Mouse (Mus musculus): ENCODE results near the gene Tmem43. TPM values are rescaled to one million over a fixed set of nuclear protein-coding genes. Genes with fewer than 3 reads are reported as not detected.
"Not testable (repeated sequence)": the region's sequence is repeated elsewhere in the genome, so short reads cannot be mapped to it uniquely, and the experiment has no call there.

Gene Tmem43
- 10 to 100 TPM; 25.2 to 31.1 TPM for total RNA-seq (2021)
- long read RNA-seq, experiment 1, transcript Tmem43-201 (12 exons, 2,903 nt), result major isoform, 14 of 28 reads
- long read RNA-seq, experiment 1, partial matches to known transcripts, result 14 of 28 reads
- long read RNA-seq, experiment 1, other reads (novel, unspliced or antisense), result 0 of 28 reads
- long read RNA-seq, experiment 2, transcript Tmem43-201 (12 exons, 2,903 nt), result major isoform, 10 of 18 reads
- long read RNA-seq, experiment 2, partial matches to known transcripts, result 2 of 18 reads
- long read RNA-seq, experiment 2, other reads (novel, unspliced or antisense), result 6 of 18 reads

DNA sequence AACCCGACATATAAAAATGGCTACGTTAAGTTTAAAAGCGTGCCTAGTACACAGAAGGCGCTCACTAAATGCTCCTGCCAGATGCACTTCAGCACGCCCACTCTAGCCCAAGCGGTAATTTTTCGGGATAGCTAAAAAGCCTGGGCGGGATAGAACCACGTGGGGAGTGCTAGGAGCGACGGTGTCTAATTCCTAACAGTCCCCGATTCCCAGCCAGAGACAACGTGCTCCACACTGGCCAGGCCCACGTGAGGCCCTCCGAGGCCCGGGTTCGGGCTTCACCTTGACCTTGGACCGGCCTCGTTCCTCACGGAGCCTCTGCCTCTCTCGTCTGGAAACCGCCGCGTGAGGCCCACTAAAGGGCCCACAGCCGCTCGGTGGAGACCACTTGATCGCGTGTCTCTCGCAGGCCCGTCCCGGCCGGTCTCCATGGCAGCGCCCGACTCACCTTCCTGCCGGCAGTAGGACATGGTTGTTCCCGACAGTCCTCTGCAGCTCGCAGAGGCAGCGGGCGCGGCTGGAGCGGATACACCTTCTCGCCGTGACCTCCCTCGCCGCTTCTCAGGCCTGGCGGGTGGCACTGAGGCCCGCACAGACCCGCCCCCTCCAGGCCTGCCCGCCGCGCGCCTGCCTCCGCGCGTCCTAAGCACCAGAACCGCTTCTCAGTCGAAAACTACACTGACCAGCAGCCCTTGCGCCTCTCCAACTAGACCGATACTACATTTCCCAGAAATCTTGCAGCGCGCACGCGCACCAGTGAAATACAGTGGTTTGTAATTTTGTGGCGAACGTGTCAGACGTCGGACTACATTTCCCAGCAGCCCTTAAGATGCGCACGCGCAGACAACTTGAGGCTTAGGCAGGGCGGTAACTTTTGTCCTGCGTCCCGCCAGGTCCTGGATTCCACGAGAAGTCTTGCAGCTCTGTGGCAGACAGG lies at the start of gene Tmem43, which contains the start of gene Chchd4:
Tmem43 (plus strand) TSS at position 836 of the 937 bp plus-strand sequence.
Chchd4 (minus strand) TSS at position 679 of the 937 bp plus-strand sequence.
- peak; percentile 98 to 99 for DNase-seq
- intact Hi-C loops (cut with DNase I), result loop anchor here (2.0 kb wide), 1 partner anchor 36 kb away; no protein-coding TSS in a partner anchor

DNA sequence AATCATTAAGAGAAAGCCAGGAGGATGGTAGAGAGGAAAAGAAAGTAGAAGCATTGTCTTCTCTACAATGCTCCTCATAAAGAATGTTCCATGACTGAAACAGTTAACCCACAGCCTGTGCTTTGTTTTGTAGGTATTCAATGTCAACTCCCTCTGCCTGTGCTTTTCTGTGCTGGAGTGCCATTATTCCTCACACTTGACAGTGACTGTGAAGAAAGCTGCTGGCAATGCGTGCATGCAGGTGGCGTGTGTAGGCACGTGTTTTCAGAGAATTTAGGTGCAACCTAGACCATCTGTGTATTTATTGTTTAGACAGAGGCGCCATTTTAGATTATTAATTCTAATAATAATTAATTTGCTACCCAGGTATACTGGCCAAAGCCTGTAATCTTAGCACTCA lies 49.4 kb upstream of the Tmem43 start:
- DNase-seq, result no peak
- intact Hi-C loops (cut with DNase I), result no loop called here

DNA sequence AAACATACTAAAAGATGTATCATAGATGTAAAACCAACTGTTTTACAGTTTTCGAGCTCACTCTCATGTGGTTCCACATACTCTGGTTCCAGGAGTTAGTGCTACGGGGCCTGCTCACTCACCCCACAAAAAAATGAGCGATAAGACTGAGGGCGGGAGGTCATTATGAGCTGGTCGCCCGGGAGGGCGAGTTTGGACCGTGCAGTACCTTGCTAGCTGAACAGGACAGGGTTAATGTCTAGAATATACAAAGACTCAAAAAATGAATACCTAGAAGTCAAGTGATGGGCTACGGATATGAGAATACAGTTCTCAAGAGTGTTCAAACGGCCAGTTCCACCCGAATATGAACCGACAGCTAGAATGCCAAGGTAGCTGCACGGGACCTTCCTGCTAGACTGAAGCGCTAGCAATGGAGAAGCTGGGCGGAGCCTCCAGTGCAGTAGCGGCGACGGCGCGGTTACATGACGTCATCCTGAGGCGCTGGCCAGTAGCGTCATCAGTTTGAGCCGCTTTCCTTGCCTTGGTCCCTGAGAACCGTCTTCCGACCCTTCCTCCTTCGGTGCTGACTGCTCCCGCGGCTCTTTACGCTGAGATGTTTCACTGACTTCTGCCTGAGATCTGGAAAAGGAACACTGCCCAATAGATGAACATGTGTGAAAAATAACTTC lies 32.9 kb upstream of the Tmem43 start:
- DNase-seq, result peak; percentile 88 to 95
- intact Hi-C loops (cut with DNase I), result no loop called here

DNA sequence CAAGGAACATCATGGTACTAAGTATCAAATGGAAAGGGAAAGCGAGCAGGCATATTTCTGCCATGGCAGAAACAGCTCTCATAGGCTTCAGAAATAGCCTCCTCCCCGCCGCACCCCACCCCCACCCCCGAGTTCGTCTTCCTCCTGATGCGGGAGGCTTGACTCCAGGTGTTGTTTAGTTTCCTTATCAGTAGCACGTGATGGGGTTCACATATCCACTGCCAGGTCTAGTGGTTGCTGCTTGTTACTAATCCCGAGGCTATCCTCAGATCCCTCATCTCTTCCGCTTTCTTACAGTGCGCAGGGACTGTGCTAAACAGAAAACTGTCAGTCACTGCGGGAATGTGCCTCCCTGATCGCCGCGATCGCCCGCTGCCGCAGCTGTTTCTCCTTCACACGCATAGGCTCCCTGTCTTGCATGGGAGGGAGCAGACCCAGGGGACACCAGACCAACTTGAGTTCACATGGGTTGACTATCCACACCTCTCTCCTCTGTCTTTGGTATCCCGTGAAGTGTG lies 32.3 kb upstream of the Tmem43 start:
- DNase-seq, result no peak
- intact Hi-C loops (cut with DNase I), result no loop called here

DNA sequence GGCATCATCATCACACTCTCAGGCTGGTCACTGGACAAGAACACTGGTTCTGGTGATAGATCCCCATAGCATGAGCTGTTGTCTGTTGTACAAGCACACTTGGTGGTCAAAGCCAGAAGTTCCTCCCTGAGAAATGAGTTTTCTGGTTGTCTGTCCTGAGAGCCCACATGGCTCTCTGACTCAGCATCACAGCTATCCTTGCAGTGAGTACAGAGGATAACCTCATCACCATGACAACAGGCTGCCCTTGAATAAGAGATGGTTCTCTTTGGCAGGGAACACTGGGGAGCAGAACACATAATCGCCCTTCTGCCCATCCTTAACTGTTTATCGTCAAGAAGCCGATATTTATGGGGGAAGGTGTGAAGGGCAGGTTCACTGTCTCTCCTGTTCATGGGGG lies 28.2 kb upstream of the Tmem43 start:
- intact Hi-C loops (cut with DNase I), result no loop called here
- no peak for DNase-seq

DNA sequence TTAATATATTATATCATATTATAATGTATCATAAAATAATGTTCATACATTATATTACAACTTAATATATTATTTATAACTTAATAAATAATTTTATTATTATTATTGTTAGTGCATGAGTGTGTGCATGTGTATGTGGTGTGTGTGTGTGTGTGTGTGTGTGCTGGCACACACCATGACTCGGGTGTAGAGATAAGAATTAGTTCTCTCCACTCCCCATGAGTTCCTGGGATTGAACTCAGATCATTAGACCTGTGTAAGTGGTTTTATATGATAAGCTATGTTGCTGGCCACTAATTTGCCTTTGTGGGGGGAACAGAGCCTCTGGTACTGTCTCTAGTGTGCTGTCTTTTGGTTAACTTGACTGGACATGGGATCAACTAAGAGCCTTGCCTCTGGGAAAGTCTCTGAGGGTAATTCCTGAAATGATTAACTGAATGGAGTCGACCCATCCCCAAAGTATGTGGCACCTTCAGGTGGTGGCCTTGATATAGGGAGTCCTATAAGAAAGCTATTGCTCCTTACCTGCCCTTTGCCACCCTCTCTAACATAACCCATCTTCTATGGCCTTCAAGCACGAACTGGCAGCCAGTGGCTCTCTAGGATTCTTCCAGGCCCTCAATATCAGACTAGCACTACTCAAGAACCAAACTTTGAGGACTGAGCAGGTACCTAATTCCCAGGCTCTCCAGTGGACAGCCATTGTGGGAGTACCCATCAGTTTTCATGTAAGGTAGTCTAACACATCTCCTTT lies 23.9 kb upstream of the Tmem43 start:
- no peak for DNase-seq
- intact Hi-C loops (cut with DNase I), result no loop called here

DNA sequence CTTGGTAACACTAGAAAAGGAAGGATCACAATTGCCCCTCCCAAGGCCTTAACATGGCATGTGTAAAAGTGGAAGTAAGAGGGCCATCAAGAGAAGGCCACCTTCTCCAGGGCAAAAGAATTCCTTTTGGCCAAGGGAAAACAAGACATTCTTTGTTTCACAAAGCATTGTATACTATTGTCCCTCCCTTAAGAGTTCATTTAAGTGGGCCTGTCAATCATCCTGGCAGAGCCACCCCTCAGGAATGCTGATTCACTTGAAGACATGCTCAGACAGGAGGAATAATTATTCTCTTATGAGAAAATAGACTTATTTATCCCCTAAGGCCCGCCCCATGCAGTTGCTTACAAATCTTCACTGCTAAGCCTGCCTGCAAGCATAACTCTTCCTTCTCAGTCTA lies 21.4 kb upstream of the Tmem43 start:
- intact Hi-C loops (cut with DNase I), result no loop called here

DNA sequence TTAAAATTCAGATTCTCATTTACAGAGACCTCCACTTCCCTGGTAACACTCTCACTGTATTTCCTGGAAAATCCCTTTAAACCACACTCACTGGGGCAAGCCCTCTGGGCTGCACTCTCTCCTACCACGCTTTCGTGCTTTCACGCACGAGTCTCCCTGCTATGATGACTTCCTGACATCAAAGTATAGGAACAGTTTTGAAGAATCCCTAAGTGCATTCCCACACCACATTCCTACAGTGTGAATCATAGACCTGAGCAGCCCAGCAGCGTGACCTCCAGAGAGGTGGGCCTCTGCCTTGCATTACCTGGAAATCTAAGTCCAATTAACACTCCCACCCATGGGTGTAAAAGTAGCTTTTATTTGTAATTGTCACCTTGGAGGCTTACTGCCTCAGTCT lies 19.0 kb upstream of the Tmem43 start:
- no peak for DNase-seq
- intact Hi-C loops (cut with DNase I), result no loop called here

More for the DNA sequence above, 21.4 kb upstream of the Tmem43 start:
- DNase-seq, result no peak

DNA sequence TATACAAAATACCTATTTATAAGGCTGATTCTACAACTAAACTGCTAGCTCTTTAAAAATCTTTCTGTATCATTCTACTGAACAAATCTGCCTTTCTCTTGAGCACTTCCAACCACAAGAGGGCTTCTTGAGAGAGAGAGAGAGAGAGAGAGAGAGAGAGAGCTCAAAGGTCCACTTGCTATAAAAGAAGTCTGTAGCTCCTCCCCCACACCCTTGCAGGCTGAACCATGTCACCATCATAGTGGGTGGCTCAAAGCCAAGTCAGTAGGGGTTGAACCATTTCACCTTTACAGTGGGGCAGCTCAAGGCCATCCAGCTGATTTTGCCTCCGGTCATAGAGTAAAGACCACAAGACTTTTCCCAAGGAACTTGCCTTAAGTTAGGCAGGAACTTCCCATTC lies 14.0 kb upstream of the Tmem43 start:
- no peak for DNase-seq
- intact Hi-C loops (cut with DNase I), result no loop called here

DNA sequence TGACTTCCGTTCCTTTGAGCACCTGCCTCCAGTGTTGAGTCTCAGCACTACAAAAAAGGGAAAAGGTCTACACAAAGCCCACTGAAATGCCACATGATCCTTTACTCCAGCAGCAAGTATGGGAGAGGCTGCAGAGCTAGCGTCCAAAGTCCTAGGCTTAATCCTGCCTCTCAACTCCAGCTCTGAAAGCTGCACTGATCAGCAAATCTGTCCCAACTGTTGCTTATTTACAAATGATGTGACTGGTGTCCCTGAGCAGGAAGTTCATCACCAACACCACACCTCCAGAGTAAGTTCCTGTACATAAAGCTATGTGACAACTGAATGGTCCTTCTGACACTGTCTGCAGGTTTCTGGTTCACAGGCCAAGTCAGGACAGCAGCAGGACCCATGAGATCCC lies 7.7 kb upstream of the Tmem43 start:
- intact Hi-C loops (cut with DNase I), result no loop called here
- no peak for DNase-seq

DNA sequence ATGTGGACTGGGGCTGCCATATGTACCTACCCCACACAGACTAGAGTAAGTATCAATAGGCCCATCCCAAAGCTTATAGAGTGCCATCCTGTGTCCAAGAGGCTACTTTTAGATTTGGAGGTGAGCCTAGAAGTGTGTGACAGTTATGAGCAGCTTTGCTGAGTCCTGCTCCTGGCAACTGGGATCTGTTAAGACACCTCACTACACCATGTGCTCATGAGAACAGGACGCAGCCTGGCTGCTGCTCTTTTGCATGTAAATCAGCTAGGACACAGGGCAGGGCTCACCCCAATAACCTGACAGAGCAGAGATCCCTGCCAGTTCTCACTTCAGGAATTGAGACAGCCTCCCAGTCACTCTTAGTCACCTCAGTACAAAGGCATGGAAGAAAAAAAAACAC lies 6.4 kb upstream of the Tmem43 start:
- DNase-seq, result no peak
- intact Hi-C loops (cut with DNase I), result no loop called here

DNA sequence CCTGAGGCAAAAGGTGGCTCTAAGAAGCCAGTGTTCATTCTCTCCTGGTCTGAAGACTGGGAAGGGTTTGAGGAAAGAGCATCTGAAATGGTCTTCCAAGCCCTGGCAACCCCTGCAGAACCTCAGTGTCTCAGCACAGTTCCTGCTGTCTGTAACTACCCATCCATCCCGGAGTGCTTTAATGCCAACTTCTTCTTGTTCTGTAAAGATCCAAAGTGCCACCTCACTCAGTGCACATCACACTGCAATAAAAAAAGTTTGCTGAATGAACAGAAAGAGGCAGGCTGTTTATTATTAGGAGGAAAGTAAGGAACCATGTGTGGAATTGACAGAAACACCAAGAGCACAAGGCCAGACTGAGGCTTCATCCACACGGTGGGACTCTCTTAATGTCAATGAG lies 2.8 kb upstream of the Tmem43 start:
- intact Hi-C loops (cut with DNase I), result no loop called here
- DNase-seq, result no peak

DNA sequence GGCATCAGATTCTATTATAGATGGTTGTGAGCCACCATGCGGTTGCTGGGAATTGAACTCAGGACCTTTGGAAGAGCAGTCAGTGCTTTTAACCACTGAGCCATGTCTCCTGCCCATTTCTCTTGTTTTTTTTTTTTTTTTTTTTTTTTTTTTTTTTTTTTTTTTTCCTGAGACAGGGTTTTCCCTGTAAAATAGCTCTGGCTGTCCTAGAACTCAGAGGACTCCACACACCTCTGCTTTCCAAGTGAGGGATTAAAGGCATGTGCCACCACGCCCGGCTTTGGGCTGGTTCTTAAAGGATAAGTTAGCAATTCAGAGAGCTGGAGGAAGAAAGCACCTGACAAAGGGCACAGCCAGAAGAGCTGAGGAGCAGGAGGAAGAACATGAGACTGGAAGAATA lies 2.1 kb upstream of the Tmem43 start:
- DNase-seq; intact Hi-C loops (cut with DNase I): not testable (repeated sequence)

DNA sequence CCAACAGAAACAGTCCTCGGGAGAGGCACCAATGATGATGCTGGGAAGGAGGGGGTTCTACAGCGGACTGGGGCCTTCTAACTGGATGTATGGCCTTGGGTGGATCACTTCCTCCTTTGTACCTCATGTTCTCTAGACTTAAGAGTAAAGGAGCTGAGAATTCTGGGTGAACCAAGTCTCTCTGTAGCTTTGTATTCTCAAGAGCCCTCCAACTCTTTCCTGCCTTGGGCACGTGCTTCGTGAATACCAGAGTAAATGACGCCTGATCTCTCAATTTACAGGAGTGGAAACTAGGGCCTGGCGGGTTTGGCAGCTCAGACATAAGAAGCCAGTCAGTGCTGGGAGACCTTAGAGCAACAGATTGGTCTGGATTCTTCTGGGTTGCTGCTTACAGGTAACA lies 1.2 kb upstream of the Tmem43 start:
- intact Hi-C loops (cut with DNase I), result loop anchor here (2.0 kb wide), 1 partner anchor 36 kb away; no protein-coding TSS in a partner anchor
- no peak for DNase-seq

DNA sequence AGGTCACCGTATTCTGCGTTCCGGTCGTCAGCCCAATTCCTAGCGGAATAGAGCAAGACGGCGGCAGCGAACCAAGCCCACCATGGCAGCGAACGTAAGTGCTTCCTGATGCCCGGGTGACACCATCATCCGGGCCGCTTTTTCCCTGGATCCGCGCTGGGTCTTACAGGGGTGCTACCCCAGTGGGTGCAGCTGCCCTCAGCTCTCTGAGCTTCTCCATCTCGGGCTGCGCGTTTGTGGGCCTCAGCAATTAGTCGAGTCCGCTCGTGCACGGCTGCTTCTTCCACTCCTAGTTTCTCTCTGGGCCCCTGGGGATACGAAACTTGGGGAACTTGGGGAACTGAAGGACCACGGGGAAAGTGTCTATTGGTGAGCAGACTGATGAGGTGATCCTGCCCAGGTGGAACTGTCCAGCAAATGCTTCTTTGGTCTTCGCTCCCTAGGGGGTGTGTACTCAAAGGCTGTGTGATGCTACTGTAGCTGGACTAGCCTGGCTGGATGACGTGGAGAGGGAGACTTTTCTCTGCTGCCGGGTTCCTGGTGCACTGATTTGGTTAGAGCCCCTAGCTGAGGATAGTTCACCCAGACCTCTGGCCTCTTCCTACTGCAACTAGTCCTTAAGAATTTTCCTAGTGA lies 420 bp downstream of the Tmem43 start:
- intact Hi-C loops (cut with DNase I), result loop anchor here (2.0 kb wide), 1 partner anchor 35 kb away; no protein-coding TSS in a partner anchor
- DNase-seq, result no peak

DNA sequence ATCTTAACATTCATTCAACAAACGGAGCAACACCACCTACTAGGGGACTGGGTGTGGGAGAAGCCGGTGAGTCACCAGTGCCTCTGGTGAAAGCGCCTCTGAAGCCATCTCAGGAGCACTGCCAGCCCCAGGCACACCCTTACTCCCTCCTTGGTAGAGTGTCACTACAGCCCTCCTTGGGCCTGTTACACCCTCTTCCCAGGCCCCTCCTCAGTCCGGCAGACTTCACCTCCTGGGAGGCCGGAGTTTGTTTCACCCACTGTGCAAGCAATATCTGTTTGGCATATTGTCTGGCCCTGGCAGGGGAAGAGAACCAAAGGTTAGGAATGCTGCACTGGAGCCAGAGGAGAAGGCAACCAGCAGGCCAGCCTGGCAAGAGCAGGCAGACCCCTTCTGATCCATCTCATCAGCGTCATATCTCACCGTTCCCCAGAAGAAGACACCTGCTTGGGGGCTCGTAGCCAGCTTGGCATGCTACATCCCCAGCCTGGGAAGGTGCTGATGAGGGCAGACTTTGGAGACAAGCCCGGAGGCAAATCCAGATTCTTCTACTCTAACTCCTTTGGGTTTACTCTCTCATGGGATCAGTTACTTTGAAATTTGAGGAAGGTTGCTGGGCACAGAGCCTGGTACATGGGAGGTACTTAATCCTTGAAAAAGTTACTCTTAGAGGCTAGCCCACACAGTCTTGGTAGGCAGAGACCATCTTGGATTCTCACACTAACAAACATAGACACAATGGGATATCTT lies 1.1 kb downstream of the Tmem43 start:
- intact Hi-C loops (cut with DNase I), result no loop called here
- DNase-seq, result peak in 1 of 2 experiments; percentile 30

DNA sequence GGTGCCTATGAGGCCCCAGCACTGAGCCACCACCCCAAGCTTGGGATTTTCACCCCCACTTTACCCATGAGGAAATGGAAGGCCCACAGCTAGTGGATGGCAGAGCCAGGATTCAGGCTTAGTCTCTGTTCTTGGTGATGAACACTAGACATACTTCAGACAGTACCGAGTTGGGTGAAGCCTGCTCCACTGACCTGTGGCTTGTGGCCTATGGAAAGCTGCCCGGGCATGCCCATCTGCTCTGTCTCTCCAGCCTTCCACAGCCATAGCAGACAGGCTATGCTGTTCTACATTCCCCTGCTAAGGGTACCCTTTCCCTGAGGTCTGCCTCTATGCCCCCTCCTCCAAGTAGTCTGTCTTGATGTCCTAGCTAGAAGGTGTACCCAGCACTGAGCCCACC lies 3.0 kb downstream of the Tmem43 start:
- intact Hi-C loops (cut with DNase I), result no loop called here
- no peak for DNase-seq

DNA sequence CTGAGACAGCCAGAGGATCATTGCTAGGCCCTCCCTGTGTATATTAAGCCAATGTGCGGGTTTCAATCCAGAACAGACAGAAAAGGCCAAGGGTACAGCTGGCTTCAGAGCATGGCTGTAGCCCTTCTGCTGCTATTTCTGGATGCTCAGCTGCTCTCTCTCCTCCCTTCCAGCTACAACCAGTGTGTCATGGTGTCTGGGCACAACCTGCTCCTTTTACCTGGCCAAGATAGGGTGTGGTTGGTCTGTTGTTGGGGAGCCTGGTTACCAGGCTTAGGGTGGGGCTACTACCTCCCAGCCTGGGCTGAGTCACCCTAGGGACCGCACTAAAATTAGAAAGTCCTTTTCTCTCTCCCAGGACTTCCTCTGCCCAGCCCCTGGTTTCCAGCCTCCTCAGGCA lies 9.9 kb downstream of the Tmem43 start:
- peak in 1 of 2 experiments; percentile 31 for DNase-seq
- intact Hi-C loops (cut with DNase I), result no loop called here
